ENCODE assay signal across 7 mouse cellular contexts in genomic region chr1:69688118-69688517, GRCm38 (mm10). TPM values are rescaled to one million over a fixed set of nuclear protein-coding genes. Genes with fewer than 3 reads are reported as not detected.
DNase-seq lines count a peak whose midpoint lies in the region; ATAC-seq lines count a peak whose summit lies in the region.

No protein-coding gene starts in this region.

- no peaks in the 10 kb centered on the region for H3K9me3 ChIP-seq in neural tube, embryonic 11.5 days (ENCODE audit: control insufficient read depth, low read length)
- H3K9me3 ChIP-seq in forebrain, embryonic 14.5 days (replicated peaks; ENCODE audit: control insufficient read depth, low read length): no peaks in the 10 kb centered on the region
- H3K9me3 ChIP-seq in limb, embryonic 13.5 days: no peaks in the 10 kb centered on the region
- H3K9me3 ChIP-seq in stomach, embryonic 16.5 days (replicated peaks; ENCODE audit: control insufficient read depth, low read length): no peaks in the 10 kb centered on the region

- DNase-seq in neural tube, embryonic 11.5 days (ENCODE audit: low spot score): no peak
- no peak for DNase-seq in neural tube, embryonic 10.5 days (ENCODE audit: extremely low spot score, low spot score)
- DNase-seq in forebrain, embryonic 14.5 days (ENCODE audit: low spot score): peak; percentile 6
- DNase-seq in yolk sac, embryonic 10.5 days (ENCODE audit: low spot score): no peak
- no peak for DNase-seq in thymus, postnatal 0 days (ENCODE audit: low spot score)

- H3K4me3 ChIP-seq in neural tube, embryonic 11.5 days (ENCODE audit: low read depth, low read length): peak overlapping the region; percentile 70
- H3K4me3 ChIP-seq in forebrain, embryonic 14.5 days (ENCODE audit: low read depth, low read length): peak overlapping the region; percentile 68
- peak overlapping the region; percentile 74 for H3K4me3 ChIP-seq in limb, embryonic 13.5 days
- H3K4me3 ChIP-seq in stomach, embryonic 16.5 days (replicated peaks; ENCODE audit: low read length): peak overlapping the region; percentile 66

- ATAC-seq in neural tube, embryonic 11.5 days (ENCODE audit: insufficient read depth, low FRiP score, low TSS enrichment): no peak
- ATAC-seq in forebrain, embryonic 14.5 days: no peak
- no peak for ATAC-seq in limb, embryonic 13.5 days (ENCODE audit: low FRiP score, low read depth)
- ATAC-seq in stomach, embryonic 16.5 days (ENCODE audit: insufficient read depth, low FRiP score): no peak

- H3K27ac ChIP-seq in neural tube, embryonic 11.5 days (ENCODE audit: low read depth, low read length): no peak overlapping the region
- H3K27ac ChIP-seq in forebrain, embryonic 14.5 days (ENCODE audit: low read depth, low read length): no peak overlapping the region
- H3K27ac ChIP-seq in limb, embryonic 13.5 days: no peak overlapping the region
- H3K27ac ChIP-seq in stomach, embryonic 16.5 days (ENCODE audit: low read length): no peak overlapping the region

- 22% methylated on average over 4 of the region's 4 CpGs for WGBS in neural tube, embryonic 11.5 days
- WGBS in forebrain, embryonic 14.5 days: 12% methylated on average over 4 of the region's 4 CpGs
- WGBS in limb, embryonic 13.5 days: 20% methylated on average over 4 of the region's 4 CpGs
- 4% methylated on average over 4 of the region's 4 CpGs for WGBS in stomach, embryonic 16.5 days

- no peak overlapping the region for H3K9ac ChIP-seq in neural tube, embryonic 11.5 days (ENCODE audit: low read length)
- no peak overlapping the region for H3K9ac ChIP-seq in forebrain, embryonic 14.5 days (ENCODE audit: low read length)
- no peak overlapping the region; the same call in 1 of the 2 replicates for H3K9ac ChIP-seq in limb, embryonic 13.5 days
- peak overlapping the region; percentile 39; the same call in 1 of the 2 replicates for H3K9ac ChIP-seq in stomach, embryonic 16.5 days (ENCODE audit: low read length)

- no peaks in the 10 kb centered on the region for H3K4me1 ChIP-seq in neural tube, embryonic 11.5 days (ENCODE audit: control insufficient read depth, insufficient read depth, low read length)
- H3K4me1 ChIP-seq in forebrain, embryonic 14.5 days (ENCODE audit: control insufficient read depth, insufficient read depth, low read length): 0 out of 2 replicates have a peak, but pooled peaks cover 2% of the 10 kb centered on the region
- 0 out of 2 replicates have a peak, but pooled peaks cover 5% of the 10 kb centered on the region for H3K4me1 ChIP-seq in limb, embryonic 13.5 days
- H3K4me1 ChIP-seq in stomach, embryonic 16.5 days (ENCODE audit: control insufficient read depth, insufficient read depth, low read length): peaks cover 2% of the 10 kb centered on the region; the same call in 1 of the 2 replicates

- H3K27me3 ChIP-seq in neural tube, embryonic 11.5 days (ENCODE audit: control insufficient read depth, insufficient read depth, low read length): no peaks in the 10 kb centered on the region
- no peaks in the 10 kb centered on the region for H3K27me3 ChIP-seq in forebrain, embryonic 14.5 days (replicated peaks; ENCODE audit: control insufficient read depth, insufficient read depth, low read length)
- peaks cover 16% of the 10 kb centered on the region for H3K27me3 ChIP-seq in limb, embryonic 13.5 days
- no peaks in the 10 kb centered on the region for H3K27me3 ChIP-seq in stomach, embryonic 16.5 days (ENCODE audit: control insufficient read depth, insufficient read depth, low read length)

- peak overlapping the region; percentile 49 for H3K4me2 ChIP-seq in neural tube, embryonic 11.5 days (ENCODE audit: low read depth)
- H3K4me2 ChIP-seq in forebrain, embryonic 14.5 days (ENCODE audit: low read length): peak overlapping the region; percentile 53
- H3K4me2 ChIP-seq in limb, embryonic 13.5 days (replicated peaks): peak overlapping the region; percentile 76
- H3K4me2 ChIP-seq in stomach, embryonic 16.5 days (ENCODE audit: low read depth, low read length): peak overlapping the region; percentile 58

- no peaks in the 10 kb centered on the region for H3K36me3 ChIP-seq in neural tube, embryonic 11.5 days (ENCODE audit: control insufficient read depth, insufficient read depth, low read length)
- H3K36me3 ChIP-seq in forebrain, embryonic 14.5 days (ENCODE audit: control insufficient read depth, insufficient read depth, low read length): no peaks in the 10 kb centered on the region
- H3K36me3 ChIP-seq in limb, embryonic 13.5 days: no peaks in the 10 kb centered on the region
- H3K36me3 ChIP-seq in stomach, embryonic 16.5 days (ENCODE audit: control insufficient read depth, insufficient read depth, low read length): no peaks in the 10 kb centered on the region

RNA-seq across cellular contexts. Expression of gene Ikzf2, which starts 1.1 kb away (rescaled TPM):
- polyA plus RNA-seq in neural tube, embryonic 11.5 days (2014; fragmentation: Nextera tagmentation; extraction: Ambion mirVana): 3.4 and 3.7 TPM in 2 replicates
- 1.7 and 3.3 TPM in 2 replicates for polyA plus RNA-seq in forebrain, embryonic 14.5 days (2014; fragmentation: Nextera tagmentation; extraction: Ambion mirVana)
- polyA plus RNA-seq in limb, embryonic 13.5 days (2015; fragmentation: Nextera tagmentation; extraction: Ambion mirVana): 3.5 and 4.3 TPM in 2 replicates
- 6.1 and 6.3 TPM in 2 replicates for polyA plus RNA-seq in stomach, embryonic 16.5 days (2015; fragmentation: Nextera tagmentation; extraction: Ambion mirVana)
- 17.2 and 29.9 TPM in 2 replicates for polyA plus RNA-seq in thymus, postnatal 0 days (2015; fragmentation: Nextera tagmentation; extraction: Ambion mirVana)
